Mouse (Mus musculus) gastrocnemius, postnatal 14 days (tissue): Measurements from ENCODE around the gene Cep128. TPM values are rescaled to one million over a fixed set of nuclear protein-coding genes. Genes with fewer than 3 reads are reported as not detected.
"Not testable (repeated sequence)": the region's sequence is repeated elsewhere in the genome, so short reads cannot be mapped to it uniquely, and the experiment has no call there.

Source experiments
- DNase-seq: peaks from one replicate; pipeline ENCODE4 v3.0.0; 2021; ENCODE audit warnings: mixed read lengths
- intact Hi-C: fragments of 180-260 bp; cut with DNase I; formaldehyde crosslinking; loops from one replicate; pipeline ENCODE4 v1.15.1; 2025; ENCODE audit warnings: low total_unique reads
- microRNA-seq, 2 experiments: library from miRNA; unstranded; fragments of <30 nt; microRNA quantifications; one replicate each; pipeline ENCODE4 v1.2.0; 2021
- total RNA-seq, 2 experiments: library from RNA; stranded (reverse); gene quantifications; 2 replicates each; pipeline ENCODE4 v1.2.3; 2021

The Cep128 gene
- total RNA-seq, 2 experiments from 2014 or later = 1.4 to 1.6 TPM

- no peak for DNase-seq
- intact Hi-C loops = no loop called here
Observed at GRCm38 (mm10) chr12:91008736-91009135, 375.5 kb downstream of the Cep128 start.

GRCm38 (mm10) chr12:91008170-91008569 is 376.0 kb downstream of the Cep128 start:
- DNase-seq = no peak
- intact Hi-C loops = no loop called here

GRCm38 (mm10) chr12:90997539-90997938 is 386.7 kb downstream of the Cep128 start:
- DNase-seq = no peak
- intact Hi-C loops = no loop called here

- intact Hi-C loops = no loop called here
- DNase-seq = peak; percentile 57
Observed at GRCm38 (mm10) chr12:90993331-90993730, 390.9 kb downstream of the Cep128 start.

- intact Hi-C loops = no loop called here
- DNase-seq = no peak
Observed at GRCm38 (mm10) chr12:90987782-90988181, 396.4 kb downstream of the Cep128 start.

- DNase-seq = no peak
- intact Hi-C loops = no loop called here
Observed at GRCm38 (mm10) chr12:90987259-90987658, 396.9 kb downstream of the Cep128 start.

- intact Hi-C loops = no loop called here
Observed at GRCm38 (mm10) chr12:90982018-90982417, 402.2 kb downstream of the Cep128 start.

GRCm38 (mm10) chr12:90976406-90976805 is 407.8 kb downstream of the Cep128 start:
- DNase-seq, intact Hi-C loops: not testable (repeated sequence)

More at GRCm38 (mm10) chr12:90982018-90982417, 402.2 kb downstream of the Cep128 start:
- DNase-seq = no peak

GRCm38 (mm10) chr12:90975429-90975828 is 408.8 kb downstream of the Cep128 start:
- intact Hi-C loops = no loop called here
- DNase-seq = no peak

- DNase-seq = peak; percentile 38
- intact Hi-C loops = no loop called here
Observed at GRCm38 (mm10) chr12:90971156-90971555, 413.1 kb downstream of the Cep128 start.

GRCm38 (mm10) chr12:90961386-90962017 is 422.7 kb downstream of the Cep128 start:
- DNase-seq = no peak

GRCm38 (mm10) chr12:90954740-90955473 is 429.3 kb downstream of the Cep128 start:
- intact Hi-C loops = no loop called here
- DNase-seq = no peak

More at GRCm38 (mm10) chr12:90961386-90962017, 422.7 kb downstream of the Cep128 start:
- intact Hi-C loops = no loop called here

Small RNA genes lying within 50 kb of the gene (microRNA-seq; reads per million reads assigned to microRNA genes)
- 0 reads per million in 2 experiments for gene Gm44370

Other genes with a start within 250 kb of the Cep128 start
- 1 to 10 TPM in 1 of 2 experiments, under 1 TPM in 1; 0.40 to 1.0 TPM for gene Tshr, start 154 bp upstream of the Cep128 start, total RNA-seq
- 10 to 100 TPM; 19.1 to 20.2 TPM for gene Gtf2a1, start 206.1 kb upstream of the Cep128 start, total RNA-seq